Mouse (Mus musculus): Measurements from ENCODE around the gene Tyw1.

GRCm38 (mm10) chr5:130283079-130283732 lies 27.8 kb downstream of the Tyw1 start:
- TF ChIP-seq CTCF (conservative IDR thresholded peaks at IDR 0.05 in 1 of 2, IDR thresholded peaks at IDR 0.05 in 1 of 2; ENCODE audit: low read depth in 2 of 2, low read length in 2 of 2) (no peak), TBP (conservative IDR thresholded peaks at IDR 0.05; ENCODE audit: low read depth, low read length) (no peak), EP300 (IDR thresholded peaks at IDR 0.05; ENCODE audit: low read length) (no peak)
